Mouse (Mus musculus) T-helper 2 cell (primary cell): ENCODE data around the gene Pkd1l2.

ENCODE experiments used
- in situ Hi-C: fragments of 300-600 bp; cut with MboI, MseI; formaldehyde crosslinking; loops from one replicate; pipeline ENCODE4 v1.15.1; 2025; ENCODE audit warnings: high pct_unique_total_duplicates

The Pkd1l2 gene

GRCm38 (mm10) chr8:117087036-117087435, 4.8 kb upstream of the Pkd1l2 start:
- in situ Hi-C loops: no loop called here

DNA sequence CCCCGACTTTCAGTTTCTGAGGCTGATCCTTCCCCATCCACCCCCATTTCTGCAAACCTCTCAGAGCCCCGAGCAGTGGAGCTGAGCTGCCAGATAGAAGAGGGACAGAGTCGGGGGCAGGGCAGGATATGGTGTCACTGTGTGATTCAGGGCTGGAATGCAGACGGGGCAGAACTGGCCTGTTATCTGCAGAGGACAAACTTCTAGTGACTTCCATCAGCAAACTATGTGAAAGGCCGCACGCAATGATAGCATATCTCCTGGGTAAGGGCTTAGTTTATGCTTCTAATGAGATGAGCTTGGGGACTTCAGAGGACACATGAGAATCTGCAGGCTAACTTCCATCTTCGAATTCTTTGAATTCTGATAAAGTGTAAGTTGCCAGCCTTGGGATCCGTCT, 3.3 kb upstream of the Pkd1l2 start:
- in situ Hi-C loops: no loop called here

GRCm38 (mm10) chr8:117082947-117083559, 804 bp upstream of the Pkd1l2 start:
- in situ Hi-C loops: no loop called here

DNA sequence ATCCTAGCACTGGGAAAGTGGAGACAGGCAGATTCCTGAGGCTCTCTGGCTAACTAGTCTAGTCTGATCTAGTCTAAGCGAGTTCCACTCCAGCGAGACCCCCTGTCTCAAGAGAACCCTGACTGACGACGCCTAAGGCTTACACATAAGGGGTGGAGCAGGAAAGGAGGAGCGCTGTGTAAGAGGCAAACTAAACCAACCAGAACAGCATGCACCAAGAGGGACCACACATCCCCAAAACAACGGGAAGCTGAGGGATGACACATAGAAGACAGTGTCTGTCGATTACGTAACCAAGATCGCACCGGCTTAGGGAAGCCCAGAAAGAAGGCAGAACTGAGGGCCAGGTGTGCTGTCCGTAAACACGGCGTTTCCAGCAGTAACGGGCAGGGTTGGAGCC, 2.6 kb downstream of the Pkd1l2 start:
- in situ Hi-C loops: no loop called here

- in situ Hi-C loops: no loop called here
Observed at GRCm38 (mm10) chr8:117078367-117078926, 3.8 kb downstream of the Pkd1l2 start.

GRCm38 (mm10) chr8:117074350-117075182, 7.7 kb downstream of the Pkd1l2 start:
- in situ Hi-C loops: no loop called here

DNA sequence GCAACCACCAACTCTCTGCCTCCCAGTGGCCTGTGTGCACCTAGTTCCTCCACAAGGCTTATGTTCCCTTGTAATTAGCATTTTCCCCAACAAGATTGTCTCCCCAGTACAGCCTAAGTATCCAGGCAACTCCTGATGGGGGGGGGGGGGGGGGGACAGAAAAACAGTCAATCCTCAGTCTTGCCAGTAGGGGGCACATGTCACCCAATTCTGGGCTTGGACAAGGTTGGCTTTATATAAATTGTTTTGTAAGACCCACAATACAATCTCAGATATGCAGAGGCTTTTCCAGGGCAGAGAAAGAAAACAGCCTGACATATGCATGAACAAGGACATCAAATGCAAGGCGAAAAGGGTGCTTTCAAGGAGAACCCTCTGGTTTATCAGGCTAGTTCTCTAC, 12.5 kb downstream of the Pkd1l2 start:
- in situ Hi-C loops: no loop called here

- in situ Hi-C loops: no loop called here
Observed at GRCm38 (mm10) chr8:117068294-117068693, 14.0 kb downstream of the Pkd1l2 start.

- in situ Hi-C loops: no loop called here
Observed at GRCm38 (mm10) chr8:117067396-117067795, 14.9 kb downstream of the Pkd1l2 start.

- in situ Hi-C loops: no loop called here
Observed at GRCm38 (mm10) chr8:117066955-117067354, 15.3 kb downstream of the Pkd1l2 start.

GRCm38 (mm10) chr8:117061180-117061880, 20.9 kb downstream of the Pkd1l2 start:
- in situ Hi-C loops: no loop called here

GRCm38 (mm10) chr8:117060306-117060705, 21.9 kb downstream of the Pkd1l2 start:
- in situ Hi-C loops: no loop called here

DNA sequence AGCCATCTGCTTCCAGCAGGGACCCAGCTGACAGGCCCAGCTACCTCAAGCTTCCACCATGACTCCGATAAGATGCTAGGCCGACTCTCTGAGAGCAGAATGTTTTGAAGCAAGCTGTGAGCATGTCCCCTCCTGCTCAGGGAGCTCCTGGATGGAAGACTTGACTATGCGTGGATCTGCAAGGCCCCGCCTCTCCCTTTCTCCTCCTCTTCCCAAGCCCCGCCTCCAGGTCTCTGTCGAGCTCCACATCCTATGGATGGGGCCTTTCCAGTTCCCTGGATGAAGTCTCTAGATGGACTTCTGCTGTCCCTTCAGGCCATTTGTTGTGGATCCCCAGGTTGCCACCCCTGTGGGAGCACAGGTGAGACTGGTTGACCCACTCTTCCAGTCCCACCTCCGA, 23.2 kb downstream of the Pkd1l2 start:
- in situ Hi-C loops: no loop called here

GRCm38 (mm10) chr8:117055097-117055496, 27.2 kb downstream of the Pkd1l2 start:
- in situ Hi-C loops: no loop called here

GRCm38 (mm10) chr8:117054146-117054545, 28.1 kb downstream of the Pkd1l2 start:
- in situ Hi-C loops: no loop called here

- in situ Hi-C loops: no loop called here
Observed at GRCm38 (mm10) chr8:117053135-117054079, 28.8 kb downstream of the Pkd1l2 start.

- in situ Hi-C loops: no loop called here
Observed at GRCm38 (mm10) chr8:117051316-117051715, 30.9 kb downstream of the Pkd1l2 start.

DNA sequence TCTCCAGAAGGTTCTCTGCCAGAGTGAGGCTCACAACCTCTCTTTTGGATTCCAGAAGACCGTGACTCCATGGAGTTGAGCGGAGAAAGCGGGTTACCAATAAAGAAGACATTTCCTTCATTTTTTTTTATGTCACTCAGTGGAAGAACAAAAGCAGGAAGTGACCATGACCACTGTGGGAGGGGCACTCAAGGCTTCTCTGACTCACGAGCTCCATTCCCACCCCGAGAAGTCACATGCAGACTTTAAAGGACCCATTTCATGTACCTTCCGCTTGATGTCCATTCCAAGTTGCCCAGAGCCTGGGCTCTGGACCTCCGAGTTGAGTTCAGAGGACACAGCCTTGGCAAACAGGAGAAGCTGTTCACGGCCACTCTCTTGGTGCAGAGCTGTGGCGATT, 31.5 kb downstream of the Pkd1l2 start:
- in situ Hi-C loops: no loop called here

DNA sequence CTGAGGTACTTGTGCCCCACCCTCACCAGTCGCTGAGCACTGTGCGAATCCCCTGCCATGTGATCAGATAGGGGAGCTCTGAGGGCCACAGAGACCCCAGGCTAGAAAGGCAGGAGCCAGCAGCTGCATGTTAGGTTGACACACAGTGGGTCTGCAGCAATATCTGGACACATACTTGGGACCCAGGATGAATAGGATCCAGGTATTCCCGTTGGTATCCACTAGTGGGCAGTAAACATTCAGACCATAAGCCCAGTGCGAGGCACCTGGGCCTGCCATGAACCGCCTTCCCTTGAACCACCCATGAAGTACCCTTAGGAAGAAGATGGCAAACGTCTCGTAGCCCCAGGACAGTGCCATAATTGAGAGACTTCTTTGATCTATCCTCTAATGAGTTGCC, 32.8 kb downstream of the Pkd1l2 start:
- in situ Hi-C loops: no loop called here

DNA sequence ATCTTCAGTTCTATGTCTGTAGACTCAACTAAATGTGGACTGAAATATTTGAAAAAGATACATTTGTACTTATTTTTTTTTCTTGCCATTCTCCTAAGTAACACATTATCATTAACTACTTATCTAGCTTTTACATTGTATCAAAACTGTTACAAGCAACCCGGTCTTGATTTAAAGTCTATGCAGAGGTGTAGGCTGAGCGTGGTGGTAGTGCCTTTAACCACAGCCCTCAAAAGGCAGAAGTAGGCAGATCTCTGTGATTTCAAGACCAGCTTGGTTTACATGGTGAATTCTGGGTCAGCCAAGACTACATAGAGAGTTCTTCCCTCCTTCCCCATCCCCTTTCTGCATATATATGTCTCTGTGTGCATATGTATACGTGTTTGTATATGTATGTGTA, 38.7 kb downstream of the Pkd1l2 start:
- in situ Hi-C loops: no loop called here

DNA sequence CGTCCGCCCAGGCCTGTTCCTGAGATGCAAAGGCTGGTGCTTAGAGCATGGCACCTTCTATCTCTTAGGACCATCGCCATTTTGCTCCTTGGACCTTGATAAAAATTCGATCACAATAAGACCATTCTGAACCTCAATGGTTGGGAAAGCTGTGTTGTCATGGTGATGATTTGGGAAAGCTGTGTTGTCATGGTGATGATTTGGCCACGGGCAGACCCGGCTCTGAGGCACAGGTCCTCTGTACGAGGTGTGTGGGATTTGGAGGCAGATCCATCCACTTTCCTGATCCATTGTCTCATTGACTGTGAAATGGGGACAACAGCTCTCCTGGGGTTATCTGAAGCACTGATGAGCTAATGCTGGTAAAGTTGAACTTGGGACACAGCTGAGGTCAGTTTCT, 42.4 kb downstream of the Pkd1l2 start:
- in situ Hi-C loops: loop anchor here (10.0 kb wide), 1 partner anchor 1425 kb away; no protein-coding TSS in a partner anchor
